Mouse (Mus musculus) retina, adult 2 months (tissue): ENCODE measurements at regions not wholly inside any gene's neighbourhood (a gene's known extent, or its start where the extent isn't known, plus 50 kb on each side); places are given as distances from the start of the nearest gene placed in this dataset.

Source experiments
- DNase-seq: peaks from one replicate; pipeline ENCODE4 v3.0.0-alpha.2; 2012; ENCODE audit warnings: low read depth, low spot score

GRCm38 (mm10) chr13:84345791-84346511 lies 123.9 kb downstream of the Tmem161b start:
- no peak for DNase-seq

- DNase-seq = no peak
Observed at GRCm38 (mm10) chr13:84346569-84346968, 124.5 kb downstream of the Tmem161b start.

- DNase-seq = no peak
Observed at GRCm38 (mm10) chr13:84347181-84347913, 125.3 kb downstream of the Tmem161b start.

GRCm38 (mm10) chr13:84347914-84348700 lies 126.0 kb downstream of the Tmem161b start:
- DNase-seq = peak; percentile 85

GRCm38 (mm10) chr13:84348701-84348975 lies 126.5 kb downstream of the Tmem161b start:
- DNase-seq = no peak

- peak; percentile 32 for DNase-seq
Observed at GRCm38 (mm10) chr13:84349001-84349720, 127.1 kb downstream of the Tmem161b start.

GRCm38 (mm10) chr13:84349721-84350040 lies 127.6 kb downstream of the Tmem161b start:
- DNase-seq = no peak

GRCm38 (mm10) chr13:84350791-84351190 lies 128.7 kb downstream of the Tmem161b start:
- DNase-seq = no peak

- DNase-seq = no peak
Observed at GRCm38 (mm10) chr13:84356455-84356854, 134.4 kb downstream of the Tmem161b start.

- no peak for DNase-seq
Observed at GRCm38 (mm10) chr13:84360536-84360935, 138.4 kb downstream of the Tmem161b start.

- DNase-seq = no peak
Observed at GRCm38 (mm10) chr13:84364069-84364468, 142.0 kb downstream of the Tmem161b start.

GRCm38 (mm10) chr13:84365503-84365902 lies 143.4 kb downstream of the Tmem161b start:
- DNase-seq = no peak

- DNase-seq = no peak
Observed at GRCm38 (mm10) chr13:84366017-84366416, 143.9 kb downstream of the Tmem161b start.

- DNase-seq = no peak
Observed at GRCm38 (mm10) chr13:84366839-84367238, 144.7 kb downstream of the Tmem161b start.

GRCm38 (mm10) chr13:84368225-84368624 lies 146.1 kb downstream of the Tmem161b start:
- no peak for DNase-seq

GRCm38 (mm10) chr13:84374711-84375257 lies 152.7 kb downstream of the Tmem161b start:
- DNase-seq = no peak

- DNase-seq = no peak
Observed at GRCm38 (mm10) chr13:84375941-84376340, 153.8 kb downstream of the Tmem161b start.

GRCm38 (mm10) chr13:84378553-84379332 lies 156.6 kb downstream of the Tmem161b start:
- DNase-seq = no peak

- no peak for DNase-seq
Observed at GRCm38 (mm10) chr13:84391554-84391953, 169.5 kb downstream of the Tmem161b start.

- DNase-seq = no peak
Observed at GRCm38 (mm10) chr13:84398476-84399344, 176.6 kb downstream of the Tmem161b start.
